Mouse (Mus musculus) lung, postnatal 0 days (tissue): Measurements from ENCODE around the gene Ifnar2. TPM values are rescaled to one million over a fixed set of nuclear protein-coding genes. Genes with fewer than 3 reads are reported as not detected.
A peak's percentile ranks its signal among the peaks of the same experiment; 100 is the strongest.

Experiments used
- ATAC-seq: fragments of 200-750 bp; cut with Nextera tagmentation; 2 replicates; pipeline ENCODE4 v1.8.0; 2017; ENCODE audit warnings: moderate library complexity
- DNase-seq: peaks from one replicate; pipeline ENCODE4 v3.0.0-alpha.2; 2016; ENCODE audit warnings: low spot score
- H3K27ac ChIP-seq: fragments of 300-500 bp; sonication (generic); 2 replicates; pipeline ENCODE4 v1.5.1; 2014; ENCODE audit warnings: antibody characterized with exemption, mild to moderate bottlenecking, low read length, mixed read lengths
- H3K27me3 ChIP-seq: fragments of 300-500 bp; sonication (generic); replicated peaks from 2 replicates; pipeline ENCODE4 v1.6.1; 2014; ENCODE audit warnings: low read length, mixed read lengths; ENCODE audit not compliant: insufficient read depth
- H3K36me3 ChIP-seq: fragments of 300-500 bp; sonication (generic); 2 replicates; pipeline ENCODE4 v1.6.1; 2014; ENCODE audit warnings: low read length, mixed read lengths; ENCODE audit not compliant: insufficient read depth
- H3K4me1 ChIP-seq: fragments of 300-500 bp; sonication (generic); 2 replicates; pipeline ENCODE4 v1.6.1; 2014; ENCODE audit warnings: antibody characterized with exemption, low read depth, low read length, mixed read lengths; ENCODE audit not compliant: insufficient read depth
- H3K4me2 ChIP-seq: fragments of 300-500 bp; sonication (generic); replicated peaks from 2 replicates; pipeline ENCODE4 v1.6.1; 2014; ENCODE audit warnings: low read depth, mild to moderate bottlenecking, low read length, moderate library complexity, mixed read lengths
- H3K4me3 ChIP-seq: fragments of 300-500 bp; sonication (generic); 2 replicates; pipeline ENCODE4 v1.5.1; 2014; ENCODE audit warnings: low read depth, low read length
- H3K9ac ChIP-seq: fragments of 300-500 bp; sonication (generic); replicated peaks from 2 replicates; pipeline ENCODE4 v1.6.1; 2014; ENCODE audit warnings: low read depth, mild to moderate bottlenecking
- H3K9me3 ChIP-seq: fragments of 300-500 bp; sonication (generic); 2 replicates; pipeline ENCODE4 v1.6.1; 2016; ENCODE audit warnings: low read length, mixed read lengths
- CTCF ChIP-seq: IDR thresholded peaks from 2 replicates; pipeline ENCODE4 v1.5.1; 2016; ENCODE audit warnings: antibody characterized with exemption, mild to moderate bottlenecking
- EP300 ChIP-seq: IDR thresholded peaks from 2 replicates; pipeline ENCODE4 v1.6.1; 2016; ENCODE audit warnings: antibody characterized with exemption, mild to moderate bottlenecking, control low read depth
- WGBS: fragments of 180-500 bp; shearing (Covaris S2); extraction: QIAGEN DNeasy Blood & Tissue Kit; methylation state at CpG from one replicate; pipeline ENCODE4 v1.1.7; 2014; 5-methylcytosine and 5-hydroxymethylcytosine counted together
- polyA plus RNA-seq: library from polyadenylated mRNA; unstranded; fragments of >200 nt; fragmentation: Nextera tagmentation; extraction: Ambion mirVana; gene quantifications from 2 replicates; pipeline ENCODE4 v1.2.1, GENCODE M21; 2015

Gene Ifnar2
- polyA plus RNA-seq, 1 experiment from 2014 or later = 104 TPM

- Histone ChIP-seq H3K27me3 (no peaks in the 10 kb centered on the region), H3K4me1 (no peaks in the 10 kb centered on the region; the same call in 1 of the 2 replicates), H3K4me2 (no peak overlapping the region), H3K9me3 (no peaks in the 10 kb centered on the region), H3K9ac (no peak overlapping the region), H3K4me3 (no peak overlapping the region), H3K36me3 (no peaks in the 10 kb centered on the region), H3K27ac (no peak overlapping the region)
- TF ChIP-seq EP300 (no peak), CTCF (no peak)
- DNase-seq (no peak), ATAC-seq (peak; percentile 37; the same call in 1 of the 2 replicates)
- 69% methylated on average over 12 of the region's 12 CpGs for WGBS
Observed at GRCm38 (mm10) chr16:91355160-91355559, 17.4 kb upstream of the Ifnar2 start.

- Histone ChIP-seq H3K36me3 (no peaks in the 10 kb centered on the region), H3K4me3 (no peak overlapping the region), H3K27ac (no peak overlapping the region), H3K9me3 (no peaks in the 10 kb centered on the region), H3K9ac (no peak overlapping the region), H3K4me1 (no peaks in the 10 kb centered on the region; the same call in 1 of the 2 replicates), H3K4me2 (no peak overlapping the region), H3K27me3 (no peaks in the 10 kb centered on the region)
- WGBS = 69% methylated on average over 10 of the region's 10 CpGs
- ATAC-seq (no peak), DNase-seq (no peak)
- TF ChIP-seq CTCF (no peak), EP300 (no peak)
Observed at GRCm38 (mm10) chr16:91356760-91357525, 15.6 kb upstream of the Ifnar2 start.

GRCm38 (mm10) chr16:91357526-91357900, 15.1 kb upstream of the Ifnar2 start:
- H3K27ac ChIP-seq = no peak overlapping the region
- 39% methylated on average over 10 of the region's 10 CpGs for WGBS
- H3K4me2 ChIP-seq = no peak overlapping the region
- TF ChIP-seq CTCF (no peak), EP300 (no peak)
- no peaks in the 10 kb centered on the region for H3K36me3 ChIP-seq
- no peaks in the 10 kb centered on the region for H3K9me3 ChIP-seq
- no peaks in the 10 kb centered on the region for H3K27me3 ChIP-seq
- no peak overlapping the region for H3K4me3 ChIP-seq
- H3K4me1 ChIP-seq = no peaks in the 10 kb centered on the region; the same call in 1 of the 2 replicates
- no peak overlapping the region for H3K9ac ChIP-seq
- no peak for DNase-seq
- ATAC-seq = no peak

- no peak overlapping the region for H3K9ac ChIP-seq
- TF ChIP-seq CTCF (peak; percentile 86), EP300 (no peak)
Observed at GRCm38 (mm10) chr16:91358555-91358954, 14.0 kb upstream of the Ifnar2 start.

GRCm38 (mm10) chr16:91359531-91359930, 13.1 kb upstream of the Ifnar2 start:
- WGBS = 85% methylated on average over 13 of the region's 13 CpGs

More at GRCm38 (mm10) chr16:91358555-91358954, 14.0 kb upstream of the Ifnar2 start:
- ATAC-seq (no peak), DNase-seq (peak; percentile 76)
- Histone ChIP-seq H3K27me3 (no peaks in the 10 kb centered on the region), H3K9me3 (no peaks in the 10 kb centered on the region), H3K27ac (no peak overlapping the region), H3K4me3 (no peak overlapping the region), H3K4me1 (peaks cover 4% of the 10 kb centered on the region; the same call in 1 of the 2 replicates), H3K36me3 (no peaks in the 10 kb centered on the region), H3K4me2 (no peak overlapping the region)
- 32% methylated on average over 8 of the region's 8 CpGs for WGBS

GRCm38 (mm10) chr16:91360162-91360561, 12.4 kb upstream of the Ifnar2 start:
- WGBS = 33% methylated on average over 3 of the region's 3 CpGs
- Histone ChIP-seq H3K9ac (no peak overlapping the region), H3K4me2 (no peak overlapping the region), H3K27ac (no peak overlapping the region), H3K27me3 (no peaks in the 10 kb centered on the region), H3K9me3 (no peaks in the 10 kb centered on the region), H3K36me3 (no peaks in the 10 kb centered on the region), H3K4me1 (peaks cover 13% of the 10 kb centered on the region; the same call in 1 of the 2 replicates), H3K4me3 (no peak overlapping the region)
- ATAC-seq = no peak
- TF ChIP-seq CTCF (no peak), EP300 (no peak)
- no peak for DNase-seq

More at GRCm38 (mm10) chr16:91359531-91359930, 13.1 kb upstream of the Ifnar2 start:
- H3K27me3 ChIP-seq = no peaks in the 10 kb centered on the region
- H3K9ac ChIP-seq = no peak overlapping the region
- no peaks in the 10 kb centered on the region for H3K36me3 ChIP-seq
- H3K4me3 ChIP-seq = no peak overlapping the region
- no peak overlapping the region for H3K4me2 ChIP-seq
- H3K27ac ChIP-seq = no peak overlapping the region
- DNase-seq (peak; percentile 4), ATAC-seq (no peak)
- H3K9me3 ChIP-seq = no peaks in the 10 kb centered on the region
- no peak for TF ChIP-seq CTCF
- no peak for TF ChIP-seq EP300
- H3K4me1 ChIP-seq = peaks cover 13% of the 10 kb centered on the region; the same call in 1 of the 2 replicates
